Mouse (Mus musculus): ENCODE results near the gene Sept10. TPM values are rescaled to one million over a fixed set of nuclear protein-coding genes. Genes with fewer than 3 reads are reported as not detected.
A peak's percentile ranks its signal among the peaks of the same experiment; 100 is the strongest.

Gene Sept10
- polyA plus RNA-seq (2012; rRNA removed), result 7.0 and 9.2 TPM in 2 replicates

- under 1% methylated on average over 83 of the region's 84 CpGs for WGBS
- H3K4me3 ChIP-seq (replicated peaks; ENCODE audit: extremely low read depth, low read depth, low read length), result peak within 1 kb of the TSS; percentile 86
These were observed at the start of gene Sept10, which contains the start of gene Sowahc for GRCm38 (mm10) chr10:59221473-59222270. TSS of gene Sept10 (minus strand) at chr10:59221847. TSS of gene Sowahc (plus strand) at chr10:59221953.

DNA sequence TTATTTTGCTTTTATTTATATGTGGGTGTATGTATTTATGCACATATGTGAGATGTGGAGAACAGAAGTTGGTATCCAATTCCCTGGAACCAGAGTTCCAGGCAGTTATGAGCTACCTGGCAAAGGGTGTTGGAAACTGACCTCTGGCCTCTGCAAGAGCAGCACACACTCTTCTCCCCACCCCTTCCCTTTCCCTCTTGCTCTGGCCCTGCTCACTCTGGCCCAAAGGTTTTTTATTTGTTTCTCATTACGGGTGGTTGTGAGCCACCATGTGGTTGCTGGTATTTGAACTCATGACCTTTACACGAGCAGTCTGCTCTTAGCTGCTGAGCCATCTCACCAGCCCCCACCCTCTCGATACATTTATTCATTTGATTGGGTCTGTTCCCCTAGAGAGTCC lies 47.1 kb upstream of the Sept10 start:
- TF ChIP-seq POLR2A (IDR thresholded peaks at IDR 0.05; ENCODE audit: borderline replicate concordance, extremely low read depth, low read depth, low read length), result no peak
- TF ChIP-seq CTCF (IDR thresholded peaks at IDR 0.05; ENCODE audit: insufficient read depth, low read length), result no peak
- Histone ChIP-seq H3K4me1 (ENCODE audit: control insufficient read depth, insufficient read depth, low read length) (peaks cover 10% of the 10 kb centered on the region), H3K4me3 (replicated peaks; ENCODE audit: extremely low read depth, low read depth, low read length) (no peak overlapping the region)
- 58% methylated on average over 3 of the region's 3 CpGs for WGBS
- no peak for DNase-seq

More at GRCm38 (mm10) chr10:59221473-59222270, at the start of gene Sept10, which contains the start of gene Sowahc:
- DNase-seq, result peak; percentile 99
- TF ChIP-seq CTCF (IDR thresholded peaks at IDR 0.05; ENCODE audit: insufficient read depth, low read length), result no peak
- TF ChIP-seq POLR2A (IDR thresholded peaks at IDR 0.05; ENCODE audit: borderline replicate concordance, extremely low read depth, low read depth, low read length), result peak; percentile 77; the same call in 1 of the 2 replicates
- peaks cover 7% of the 10 kb centered on the region; the same call in 1 of the 2 replicates for H3K4me1 ChIP-seq (ENCODE audit: control insufficient read depth, insufficient read depth, low read length)

DNA sequence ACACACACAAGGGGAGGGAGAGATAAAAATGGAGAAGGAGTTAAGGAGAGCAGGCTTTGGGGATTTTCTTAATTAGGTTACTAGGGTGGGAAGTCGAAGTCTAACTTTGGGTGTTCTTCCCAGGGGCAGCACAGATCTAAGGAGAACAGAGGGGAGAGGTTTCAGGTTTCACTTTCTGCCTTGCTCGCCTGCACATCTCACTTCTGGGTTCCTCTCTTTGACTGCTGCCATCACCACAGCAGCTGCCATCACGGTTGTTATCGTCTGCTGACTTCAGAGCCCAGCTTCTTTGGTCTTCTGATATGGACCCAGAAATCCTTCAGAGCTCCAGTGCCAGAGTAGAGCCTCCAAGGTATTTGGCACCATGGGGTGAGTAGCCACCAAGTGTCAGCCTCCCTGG lies 46.5 kb upstream of the Sept10 start:
- 64% methylated on average over 4 of the region's 4 CpGs for WGBS
- TF ChIP-seq CTCF (IDR thresholded peaks at IDR 0.05; ENCODE audit: insufficient read depth, low read length) (no peak), POLR2A (IDR thresholded peaks at IDR 0.05; ENCODE audit: borderline replicate concordance, extremely low read depth, low read depth, low read length) (no peak)
- Histone ChIP-seq H3K4me3 (replicated peaks; ENCODE audit: extremely low read depth, low read depth, low read length) (no peak overlapping the region), H3K4me1 (ENCODE audit: control insufficient read depth, insufficient read depth, low read length) (peaks cover 10% of the 10 kb centered on the region)
- no peak for DNase-seq

- H3K4me1 ChIP-seq (ENCODE audit: control insufficient read depth, insufficient read depth, low read length), result peaks cover 15% of the 10 kb centered on the region
- WGBS, result 72% methylated on average over 2 of the region's 2 CpGs
- no peak overlapping the region for H3K4me3 ChIP-seq (replicated peaks; ENCODE audit: extremely low read depth, low read depth, low read length)
- TF ChIP-seq POLR2A (IDR thresholded peaks at IDR 0.05; ENCODE audit: borderline replicate concordance, extremely low read depth, low read depth, low read length) (no peak), CTCF (IDR thresholded peaks at IDR 0.05; ENCODE audit: insufficient read depth, low read length) (no peak)
- DNase-seq, result no peak
These were observed 45.6 kb upstream of the Sept10 start for GRCm38 (mm10) chr10:59267275-59267674.

- 39% methylated on average over 1 of the region's 1 CpGs for WGBS
- TF ChIP-seq CTCF (IDR thresholded peaks at IDR 0.05; ENCODE audit: insufficient read depth, low read length), result no peak
- TF ChIP-seq POLR2A (IDR thresholded peaks at IDR 0.05; ENCODE audit: borderline replicate concordance, extremely low read depth, low read depth, low read length), result no peak
- Histone ChIP-seq H3K4me3 (replicated peaks; ENCODE audit: extremely low read depth, low read depth, low read length) (no peak overlapping the region), H3K4me1 (ENCODE audit: control insufficient read depth, insufficient read depth, low read length) (peaks cover 17% of the 10 kb centered on the region)
- peak; percentile 62 for DNase-seq
These were observed 44.5 kb upstream of the Sept10 start for GRCm38 (mm10) chr10:59266097-59266496.

- no peak overlapping the region for H3K4me3 ChIP-seq (replicated peaks; ENCODE audit: extremely low read depth, low read depth, low read length)
- peaks cover 17% of the 10 kb centered on the region for H3K4me1 ChIP-seq (ENCODE audit: control insufficient read depth, insufficient read depth, low read length)
- TF ChIP-seq POLR2A (IDR thresholded peaks at IDR 0.05; ENCODE audit: borderline replicate concordance, extremely low read depth, low read depth, low read length) (peak; percentile 41; the same call in 1 of the 2 replicates), CTCF (IDR thresholded peaks at IDR 0.05; ENCODE audit: insufficient read depth, low read length) (no peak)
- DNase-seq, result no peak
- 6% methylated on average over 4 of the region's 4 CpGs for WGBS
These were observed 44.0 kb upstream of the Sept10 start for GRCm38 (mm10) chr10:59265674-59266073.

- H3K4me3 ChIP-seq (replicated peaks; ENCODE audit: extremely low read depth, low read depth, low read length), result no peak overlapping the region
- WGBS, result 19% methylated on average over 7 of the region's 7 CpGs
- DNase-seq, result no peak
- TF ChIP-seq POLR2A (IDR thresholded peaks at IDR 0.05; ENCODE audit: borderline replicate concordance, extremely low read depth, low read depth, low read length) (no peak), CTCF (IDR thresholded peaks at IDR 0.05; ENCODE audit: insufficient read depth, low read length) (no peak)
- H3K4me1 ChIP-seq (ENCODE audit: control insufficient read depth, insufficient read depth, low read length), result peaks cover 17% of the 10 kb centered on the region
These were observed 43.4 kb upstream of the Sept10 start for GRCm38 (mm10) chr10:59265067-59265466.

DNA sequence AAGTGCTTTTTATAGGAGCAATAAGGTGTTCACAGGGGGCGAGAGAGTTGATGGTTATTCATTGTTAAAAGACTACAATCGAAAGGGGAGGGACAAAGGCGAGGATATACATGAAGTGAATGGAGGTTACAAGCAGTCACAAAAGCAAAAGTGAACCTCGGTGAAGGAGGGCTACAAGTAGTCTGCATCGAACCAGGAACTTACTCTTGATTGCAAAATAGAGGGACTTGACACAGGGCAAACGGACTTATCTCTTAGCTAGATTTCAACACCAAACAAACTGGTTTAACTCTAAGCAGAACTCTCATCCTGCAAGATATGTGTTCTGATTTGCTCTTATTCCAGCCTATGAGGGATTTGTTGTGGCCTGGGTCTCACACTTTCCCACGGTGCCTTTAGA lies 41.3 kb upstream of the Sept10 start:
- no peak for DNase-seq
- Histone ChIP-seq H3K4me1 (ENCODE audit: control insufficient read depth, insufficient read depth, low read length) (peaks cover 17% of the 10 kb centered on the region), H3K4me3 (replicated peaks; ENCODE audit: extremely low read depth, low read depth, low read length) (no peak overlapping the region)
- no peak for TF ChIP-seq CTCF (IDR thresholded peaks at IDR 0.05; ENCODE audit: insufficient read depth, low read length)
- TF ChIP-seq POLR2A (IDR thresholded peaks at IDR 0.05; ENCODE audit: borderline replicate concordance, extremely low read depth, low read depth, low read length), result no peak
- 63% methylated on average over 7 of the region's 7 CpGs for WGBS

- no peak overlapping the region for H3K4me3 ChIP-seq (replicated peaks; ENCODE audit: extremely low read depth, low read depth, low read length)
- 24% methylated on average over 1 of the region's 1 CpGs for WGBS
- no peak for TF ChIP-seq POLR2A (IDR thresholded peaks at IDR 0.05; ENCODE audit: borderline replicate concordance, extremely low read depth, low read depth, low read length)
- TF ChIP-seq CTCF (IDR thresholded peaks at IDR 0.05; ENCODE audit: insufficient read depth, low read length), result no peak
- peaks cover 15% of the 10 kb centered on the region for H3K4me1 ChIP-seq (ENCODE audit: control insufficient read depth, insufficient read depth, low read length)
- no peak for DNase-seq
These were observed 40.4 kb upstream of the Sept10 start for GRCm38 (mm10) chr10:59262021-59262420.

DNA sequence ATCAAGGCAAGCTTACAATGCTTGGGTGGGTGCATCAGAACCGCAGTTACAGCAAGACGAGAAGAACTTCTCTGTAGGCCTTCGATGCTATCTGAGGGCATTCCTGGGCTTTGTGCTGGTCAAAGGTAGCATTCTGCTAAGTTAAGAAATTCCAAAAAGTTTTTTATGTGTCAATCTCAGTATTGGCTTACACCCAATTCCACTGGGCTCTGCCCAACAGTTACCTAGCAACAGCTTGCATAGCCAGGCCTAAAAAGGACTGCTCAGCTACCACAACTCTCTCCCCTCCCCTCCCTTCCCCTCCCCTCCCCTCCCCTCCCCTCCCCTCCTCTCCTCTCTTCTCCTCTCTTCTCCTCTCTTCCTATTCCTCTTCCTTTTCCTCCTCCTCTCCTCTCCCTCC lies 40.0 kb upstream of the Sept10 start:
- Histone ChIP-seq H3K4me3 (replicated peaks; ENCODE audit: extremely low read depth, low read depth, low read length) (no peak overlapping the region), H3K4me1 (ENCODE audit: control insufficient read depth, insufficient read depth, low read length) (peaks cover 15% of the 10 kb centered on the region)
- no peak for DNase-seq
- no peak for TF ChIP-seq POLR2A (IDR thresholded peaks at IDR 0.05; ENCODE audit: borderline replicate concordance, extremely low read depth, low read depth, low read length)
- no peak for TF ChIP-seq CTCF (IDR thresholded peaks at IDR 0.05; ENCODE audit: insufficient read depth, low read length)
- WGBS, result 76% methylated on average over 3 of the region's 3 CpGs

Measured in lung, adult 2 months (tissue).